Mouse (Mus musculus) CH12.LX (cell line): Measurements from ENCODE around the gene Slc48a1. TPM values are rescaled to one million over a fixed set of nuclear protein-coding genes. Genes with fewer than 3 reads are reported as not detected.
A peak's percentile ranks its signal among the peaks of the same experiment; 100 is the strongest.

ENCODE experiments used
- DNase-seq: peaks from one replicate; pipeline ENCODE4 v3.0.0-alpha.2; 2013; ENCODE audit errors: extremely low read depth
- H3K27ac ChIP-seq: 2 replicates; pipeline ENCODE4 v1.5.1; 2012; ENCODE audit warnings: low read depth, mild to moderate bottlenecking, control low read depth, moderate library complexity; ENCODE audit not compliant: insufficient read depth
- H3K27me3 ChIP-seq: replicated peaks from 2 replicates; pipeline ENCODE3; 2012; ENCODE audit warnings: inconsistent platforms
- H3K36me3 ChIP-seq, 2 experiments: replicated peaks in 1 of 2; 2 replicates each; pipeline versions ENCODE3 to v1.6.1; 2012; ENCODE audit warnings: inconsistent platforms in 1 of 2, low read length in 1 of 2, mild to moderate bottlenecking in 1 of 2, mixed read lengths in 1 of 2, moderate library complexity in 1 of 2; ENCODE audit not compliant: control insufficient read depth in 1 of 2, insufficient read depth in 1 of 2
- H3K4me1 ChIP-seq, 2 experiments: 2 replicates each; pipeline ENCODE4 v1.6.1; 2012; ENCODE audit warnings: inconsistent platforms in 1 of 2, moderate library complexity in 1 of 2; ENCODE audit not compliant: insufficient read depth in 2 of 2, control insufficient read depth in 1 of 2
- H3K4me2 ChIP-seq: 2 replicates; pipeline ENCODE4 v1.6.1; 2012; ENCODE audit warnings: low read depth, mild to moderate bottlenecking, control low read depth; ENCODE audit not compliant: poor library complexity, insufficient read depth, severe bottlenecking
- H3K4me3 ChIP-seq, 3 experiments: fragments of 150-350 bp in 1 of 3; sonication (generic) in 1 of 3; replicated peaks in 1 of 3; 2 replicates each; pipeline versions ENCODE3 to v1.5.1; 2011 to 2012; ENCODE audit warnings: low read depth in 2 of 3, low read length in 2 of 3, mild to moderate bottlenecking in 2 of 3, moderate library complexity in 2 of 3, control low read depth in 1 of 3, improper control_type of control experiment in 1 of 3, inconsistent platforms in 1 of 3, mixed read lengths in 1 of 3; ENCODE audit not compliant: poor library complexity in 1 of 3
- H3K79me2 ChIP-seq: replicated peaks from 2 replicates; pipeline ENCODE4 v1.6.1; 2012; ENCODE audit warnings: mild to moderate bottlenecking, moderate library complexity; ENCODE audit not compliant: control insufficient read depth, poor library complexity, insufficient read depth, severe bottlenecking; ENCODE audit errors: extremely low read depth
- H3K9ac ChIP-seq: 2 replicates; pipeline ENCODE4 v1.6.1; 2012; ENCODE audit warnings: low read depth, mild to moderate bottlenecking, control low read depth, moderate library complexity; ENCODE audit not compliant: insufficient read depth
- H3K9me3 ChIP-seq: replicated peaks from 2 replicates; pipeline ENCODE3; 2012; ENCODE audit warnings: low read length, inconsistent platforms, mixed read lengths
- CHD1 ChIP-seq: IDR thresholded peaks from 2 replicates; pipeline ENCODE4 v1.6.1; 2012; ENCODE audit warnings: low read depth, low read length, improper control_type of control experiment, inconsistent platforms
- CHD2 ChIP-seq: IDR thresholded peaks from 2 replicates; pipeline ENCODE4 v1.6.1; 2011; ENCODE audit warnings: low read length, improper control_type of control experiment
- CTCF ChIP-seq, 2 experiments: IDR thresholded peaks in 1 of 2; conservative IDR thresholded peaks in 1 of 2; 2 replicates each; pipeline ENCODE4 v1.5.1; 2011 to 2012; ENCODE audit warnings: low read depth in 2 of 2, low read length in 2 of 2, improper control_type of control experiment in 1 of 2, inconsistent platforms in 1 of 2, mild to moderate bottlenecking in 1 of 2, moderate library complexity in 1 of 2
- EP300 ChIP-seq: IDR thresholded peaks from 2 replicates; pipeline ENCODE4 v1.6.1; 2011; ENCODE audit warnings: low read length, improper control_type of control experiment
- HCFC1 ChIP-seq: IDR thresholded peaks from 2 replicates; pipeline ENCODE4 v1.6.1; 2012; ENCODE audit warnings: low read depth, mild to moderate bottlenecking, inconsistent platforms, low read length, improper control_type of control experiment
- IRF4 ChIP-seq: IDR thresholded peaks from 2 replicates; pipeline ENCODE4 v1.6.1; 2014; ENCODE audit warnings: low read depth, mild to moderate bottlenecking, inconsistent platforms, low read length, improper control_type of control experiment
- JUN ChIP-seq: IDR thresholded peaks from 2 replicates; pipeline ENCODE4 v1.6.1; 2011; ENCODE audit warnings: low read depth, mild to moderate bottlenecking, low read length, improper control_type of control experiment, moderate library complexity; ENCODE audit not compliant: insufficient read depth
- MAX ChIP-seq: IDR thresholded peaks from 2 replicates; pipeline ENCODE4 v1.6.1; 2011; ENCODE audit warnings: low read length, improper control_type of control experiment
- MEF2A ChIP-seq: IDR thresholded peaks from 2 replicates; pipeline ENCODE4 v1.6.1; 2014; ENCODE audit warnings: low read depth, mild to moderate bottlenecking, inconsistent platforms, low read length, improper control_type of control experiment, borderline replicate concordance
- NELFE ChIP-seq: IDR thresholded peaks from 2 replicates; pipeline ENCODE4 v1.6.1; 2011; ENCODE audit warnings: low read depth, low read length, improper control_type of control experiment
- PAX5 ChIP-seq: IDR thresholded peaks from 2 replicates; pipeline ENCODE4 v1.6.1; 2012; ENCODE audit warnings: low read length, inconsistent platforms, mixed read lengths
- POLR2A ChIP-seq: IDR thresholded peaks from 2 replicates; pipeline ENCODE4 v1.6.1; 2011; ENCODE audit warnings: low read depth, mild to moderate bottlenecking, improper control_type of control experiment, low read length
- POLR2AphosphoS2 ChIP-seq: IDR thresholded peaks from 2 replicates; pipeline ENCODE4 v1.6.1; 2011; ENCODE audit warnings: low read depth, low read length, improper control_type of control experiment
- RAD21 ChIP-seq: IDR thresholded peaks from 2 replicates; pipeline ENCODE4 v1.6.1; 2011; ENCODE audit warnings: low read depth, mild to moderate bottlenecking, low read length, improper control_type of control experiment, moderate library complexity
- RCOR1 ChIP-seq: conservative IDR thresholded peaks from 2 replicates; pipeline ENCODE4 v1.6.1; 2012; ENCODE audit warnings: low read depth, mild to moderate bottlenecking, inconsistent platforms, low read length, improper control_type of control experiment
- SMC3 ChIP-seq: IDR thresholded peaks from 2 replicates; pipeline ENCODE4 v1.6.1; 2011; ENCODE audit warnings: low read depth, low read length, improper control_type of control experiment
- ZMIZ1 ChIP-seq: IDR thresholded peaks from 2 replicates; pipeline ENCODE4 v1.6.1; 2012; ENCODE audit warnings: low read depth, mild to moderate bottlenecking, inconsistent platforms, low read length, improper control_type of control experiment
- ZNF384 ChIP-seq: IDR thresholded peaks from 2 replicates; pipeline ENCODE4 v1.6.1; 2012; ENCODE audit warnings: low read depth, low read length, improper control_type of control experiment, inconsistent platforms
- dilution Hi-C: fragments of 300-500 bp; cut with MboI; formaldehyde crosslinking; loops from 2 replicates; pipeline ENCODE4 v1.14.3; 2020; ENCODE audit warnings: low sequenced_read_pairs; ENCODE audit not compliant: extremely low pct_unique_long_range_greater_than_20kb, extremely low pct_ligation_motif_present
- in situ Hi-C: fragments of 300-500 bp; cut with MboI; formaldehyde crosslinking; loops from 3 replicates; pipeline ENCODE4 v1.14.3; 2019; ENCODE audit warnings: low sequenced_read_pairs, low pct_ligation_motif_present, low pct_unique_long_range_greater_than_20kb, mixed read lengths
- polyA plus RNA-seq: library from polyadenylated mRNA; unstranded; fragments of >175 nt; gene quantifications from 2 replicates; pipeline ENCODE4 v1.2.1, GENCODE M21; 2012; ENCODE audit warnings: low read depth; ENCODE audit not compliant: insufficient read length
- total RNA-seq, 2 experiments: library from RNA; depleted of rRNA; stranded (reverse); fragments of 300-350 nt in 1 of 2; fragments of >200 nt in 1 of 2; gene quantifications; 2 replicates each; pipeline ENCODE4 v1.2.3; 2012 to 2014

Slc48a1 gene
- total and polyA plus RNA-seq, 3 experiments: 23.2 to 56.0 (median 39.4) TPM

GRCm38 (mm10) chr15:97765090-97765794 lies 13.1 kb upstream of the Slc48a1 start:
- dilution Hi-C loops (no loop called here), in situ Hi-C loops (no loop called here)
- Histone ChIP-seq H3K79me2 (no peaks in the 10 kb centered on the region), H3K27ac (no peak overlapping the region), H3K4me3 (no peak overlapping the region), H3K4me2 (no peak overlapping the region), H3K4me1 (peaks cover 30 to 67% of the 10 kb centered on the region in 2 experiments), H3K9ac (no peak overlapping the region), H3K36me3 (peaks cover 0 to 3% of the 10 kb centered on the region in 2 experiments), H3K9me3 (no peaks in the 10 kb centered on the region), H3K27me3 (peaks cover 8% of the 10 kb centered on the region)
- no peak for TF ChIP-seq NELFE
- no peak for TF ChIP-seq CTCF (conservative IDR thresholded peaks at IDR 0.05 in 1 of 2, IDR thresholded peaks at IDR 0.05 in 1 of 2; ENCODE audit: low read depth in 2 of 2, low read length in 2 of 2)
- no peak for TF ChIP-seq SMC3
- TF ChIP-seq CHD2: no peak
- DNase-seq: no peak

GRCm38 (mm10) chr15:97766194-97766593 lies 12.1 kb upstream of the Slc48a1 start:
- TF ChIP-seq CTCF (conservative IDR thresholded peaks at IDR 0.05 in 1 of 2, IDR thresholded peaks at IDR 0.05 in 1 of 2; ENCODE audit: low read depth in 2 of 2, low read length in 2 of 2): no peak
- no peak for TF ChIP-seq NELFE
- Histone ChIP-seq H3K27ac (no peak overlapping the region), H3K9me3 (no peaks in the 10 kb centered on the region), H3K4me3 (no peak overlapping the region), H3K27me3 (peaks cover 10% of the 10 kb centered on the region), H3K36me3 (no peaks in the 10 kb centered on the region), H3K9ac (no peak overlapping the region), H3K4me1 (peaks cover 30 to 65% of the 10 kb centered on the region in 2 experiments), H3K4me2 (no peak overlapping the region), H3K79me2 (no peaks in the 10 kb centered on the region)
- in situ Hi-C loops (no loop called here), dilution Hi-C loops (no loop called here)
- DNase-seq: no peak

GRCm38 (mm10) chr15:97766594-97767279 lies 11.6 kb upstream of the Slc48a1 start:
- Histone ChIP-seq H3K27ac (no peak overlapping the region), H3K4me1 (peaks cover 30 to 63% of the 10 kb centered on the region in 2 experiments), H3K79me2 (no peaks in the 10 kb centered on the region), H3K4me3 (peak overlapping the region in 2 of 3 experiments; percentile 55 to 64), H3K4me2 (peak overlapping the region; percentile 79; the same call in 1 of the 2 replicates), H3K27me3 (peaks cover 10% of the 10 kb centered on the region), H3K9me3 (no peaks in the 10 kb centered on the region), H3K9ac (no peak overlapping the region), H3K36me3 (no peaks in the 10 kb centered on the region)
- no peak for DNase-seq
- in situ Hi-C loops: no loop called here
- TF ChIP-seq IRF4 (no peak), RCOR1 (no peak), MEF2A (no peak), HCFC1 (no peak), RAD21 (no peak), ZNF384 (no peak), POLR2AphosphoS2 (no peak), MAX (no peak), CHD1 (no peak), JUN (no peak), PAX5 (no peak), ZMIZ1 (no peak), POLR2A (no peak), EP300 (no peak)
- dilution Hi-C loops: no loop called here
